Mouse (Mus musculus) layer of hippocampus, adult 8-10 months (tissue): ENCODE data around the gene Apobec3. TPM values are rescaled to one million over a fixed set of nuclear protein-coding genes. Genes with fewer than 3 reads are reported as not detected.
A peak's percentile ranks its signal among the peaks of the same experiment; 100 is the strongest.

ENCODE experiments used
- DNase-seq, 2 experiments: peaks; one replicate each; pipeline ENCODE4 v3.0.0; 2022; ENCODE audit warnings: low spot score in 2 of 2
- total RNA-seq, 4 experiments: library from RNA; stranded (reverse); gene quantifications; 2 replicates each; pipeline ENCODE4 v1.2.4; 2022

The Apobec3 gene
- total RNA-seq: 10 to 100 TPM in 2 of 4 experiments, 1 to 10 TPM in 2; 5.3 to 11.9 (median 8.3) TPM

- DNase-seq: no peak
Measured at GRCm38 (mm10) chr15:79891436-79892212, at the start of gene Apobec3. Gene Apobec3 (plus strand): TSS chr15:79891659.

- no peak for DNase-seq
Measured at GRCm38 (mm10) chr15:79842985-79843384, 48.5 kb upstream of the Apobec3 start.

- DNase-seq: no peak
Measured at GRCm38 (mm10) chr15:79845986-79846385, 45.5 kb upstream of the Apobec3 start.

- DNase-seq: no peak
Measured at GRCm38 (mm10) chr15:79847100-79847499, 44.4 kb upstream of the Apobec3 start.

- DNase-seq: no peak
Measured at GRCm38 (mm10) chr15:79850143-79850542, 41.3 kb upstream of the Apobec3 start.

- DNase-seq: no peak
Measured at GRCm38 (mm10) chr15:79858979-79859378, 32.5 kb upstream of the Apobec3 start.

GRCm38 (mm10) chr15:79859821-79860220 is 31.6 kb upstream of the Apobec3 start:
- DNase-seq: no peak

- no peak for DNase-seq
Measured at GRCm38 (mm10) chr15:79867260-79868002, 24.0 kb upstream of the Apobec3 start.

GRCm38 (mm10) chr15:79873545-79873944 is 17.9 kb upstream of the Apobec3 start:
- no peak for DNase-seq

GRCm38 (mm10) chr15:79873995-79874394 is 17.5 kb upstream of the Apobec3 start:
- DNase-seq: no peak

GRCm38 (mm10) chr15:79875261-79875995 is 16.0 kb upstream of the Apobec3 start:
- no peak for DNase-seq

GRCm38 (mm10) chr15:79878725-79879136 is 12.7 kb upstream of the Apobec3 start:
- DNase-seq: no peak

- peak; percentile 68 to 75 for DNase-seq
Measured at GRCm38 (mm10) chr15:79879319-79879718, 12.1 kb upstream of the Apobec3 start.

- no peak for DNase-seq
Measured at GRCm38 (mm10) chr15:79880477-79880876, 11.0 kb upstream of the Apobec3 start.

- peak; percentile 70 to 72 for DNase-seq
Measured at GRCm38 (mm10) chr15:79882623-79883267, 8.7 kb upstream of the Apobec3 start.

GRCm38 (mm10) chr15:79883352-79883822 is 8.1 kb upstream of the Apobec3 start:
- DNase-seq: peak; percentile 90 to 95

GRCm38 (mm10) chr15:79884820-79885219 is 6.6 kb upstream of the Apobec3 start:
- no peak for DNase-seq

- DNase-seq: no peak
Measured at GRCm38 (mm10) chr15:79892213-79892541, 718 bp downstream of the Apobec3 start.

GRCm38 (mm10) chr15:79892995-79893823 is 1.8 kb downstream of the Apobec3 start:
- no peak for DNase-seq

- no peak for DNase-seq
Measured at GRCm38 (mm10) chr15:79893824-79894123, 2.3 kb downstream of the Apobec3 start.

GRCm38 (mm10) chr15:79894343-79894742 is 2.9 kb downstream of the Apobec3 start:
- DNase-seq: no peak
